Mouse (Mus musculus) MEL (cell line): ENCODE measurements around the gene E130114P18Rik. TPM values are rescaled to one million over a fixed set of nuclear protein-coding genes. Genes with fewer than 3 reads are reported as not detected.

ENCODE experiments used
- DNase-seq: peaks from one replicate; pipeline ENCODE4 v3.0.0; 2011; ENCODE audit warnings: low read depth, low spot score
- H3K27ac ChIP-seq: 2 replicates; pipeline ENCODE4 v1.5.1; 2012; ENCODE audit warnings: low read depth, mild to moderate bottlenecking, control low read depth, low read length, moderate library complexity; ENCODE audit not compliant: control insufficient read depth
- H3K27me3 ChIP-seq, 2 experiments: fragments of 150-350 bp in 1 of 2; sonication (generic) in 1 of 2; 2 replicates each; pipeline ENCODE4 v1.6.1; 2012; ENCODE audit warnings: low read length in 2 of 2, mild to moderate bottlenecking in 2 of 2, improper control_type of control experiment in 1 of 2, moderate library complexity in 1 of 2; ENCODE audit not compliant: insufficient read depth in 2 of 2, control insufficient read depth in 1 of 2
- H3K36me3 ChIP-seq, 2 experiments: 2 replicates each; pipeline ENCODE4 v1.6.1; 2012 to 2014; ENCODE audit warnings: low read length in 2 of 2, improper control_type of control experiment in 1 of 2, inconsistent platforms in 1 of 2, mild to moderate bottlenecking in 1 of 2; ENCODE audit not compliant: insufficient read depth in 2 of 2, control insufficient read depth in 1 of 2
- H3K4me1 ChIP-seq, 2 experiments: fragments of 150-350 bp in 1 of 2; sonication (generic) in 1 of 2; 2 replicates each; pipeline ENCODE4 v1.6.1; 2012; ENCODE audit warnings: low read length in 2 of 2, improper control_type of control experiment in 1 of 2, mild to moderate bottlenecking in 1 of 2; ENCODE audit not compliant: insufficient read depth in 2 of 2, control insufficient read depth in 1 of 2
- H3K4me3 ChIP-seq, 2 experiments: fragments of 150-350 bp in 1 of 2; sonication (generic) in 1 of 2; 2 replicates each; pipeline ENCODE4 v1.5.1; 2012; ENCODE audit warnings: low read depth in 2 of 2, low read length in 2 of 2, mild to moderate bottlenecking in 2 of 2, moderate library complexity in 2 of 2, control low read depth in 1 of 2, improper control_type of control experiment in 1 of 2; ENCODE audit not compliant: control insufficient read depth in 1 of 2, insufficient read depth in 1 of 2
- H3K79me2 ChIP-seq: 2 replicates; pipeline ENCODE4 v1.6.1; 2012; ENCODE audit warnings: mild to moderate bottlenecking, low read length, moderate library complexity; ENCODE audit not compliant: control insufficient read depth, poor library complexity, insufficient read depth
- H3K9ac ChIP-seq: 2 replicates; pipeline ENCODE4 v1.6.1; 2012; ENCODE audit warnings: low read depth, mild to moderate bottlenecking, control low read depth, low read length, moderate library complexity; ENCODE audit not compliant: control insufficient read depth, poor library complexity, severe bottlenecking
- H3K9me3 ChIP-seq: fragments of 150-350 bp; sonication (generic); replicated peaks from 2 replicates; pipeline ENCODE4 v1.6.1; 2012; ENCODE audit warnings: mild to moderate bottlenecking, low read length, improper control_type of control experiment, moderate library complexity; ENCODE audit not compliant: insufficient read depth
- BHLHE40 ChIP-seq: IDR thresholded peaks from 2 replicates; pipeline ENCODE4 v1.6.1; 2012; ENCODE audit warnings: low read depth, mild to moderate bottlenecking, inconsistent platforms, low read length, improper control_type of control experiment, borderline replicate concordance
- CHD1 ChIP-seq: IDR thresholded peaks from 2 replicates; pipeline ENCODE4 v1.6.1; 2012; ENCODE audit warnings: low read depth, mild to moderate bottlenecking, inconsistent platforms, low read length, improper control_type of control experiment
- CHD2 ChIP-seq: IDR thresholded peaks from 2 replicates; pipeline ENCODE4 v1.6.1; 2011; ENCODE audit warnings: low read length, improper control_type of control experiment
- CTCF ChIP-seq, 3 experiments: IDR thresholded peaks in 2 of 3; conservative IDR thresholded peaks in 1 of 3; 2 replicates each; pipeline ENCODE4 v1.5.1; 2011 to 2012; ENCODE audit warnings: low read length in 3 of 3, low read depth in 2 of 3, mild to moderate bottlenecking in 2 of 3, improper control_type of control experiment in 1 of 3, inconsistent platforms in 1 of 3, mixed read lengths in 1 of 3, moderate library complexity in 1 of 3; ENCODE audit not compliant: control insufficient read depth in 1 of 3, insufficient read depth in 1 of 3, poor library complexity in 1 of 3, severe bottlenecking in 1 of 3
- EP300 ChIP-seq, 2 experiments: IDR thresholded peaks; 2 replicates each; pipeline ENCODE4 v1.6.1; 2011; ENCODE audit warnings: improper control_type of control experiment in 2 of 2, low read length in 2 of 2, low read depth in 1 of 2, mild to moderate bottlenecking in 1 of 2
- ETS1 ChIP-seq: IDR thresholded peaks from 2 replicates; pipeline ENCODE4 v1.6.1; 2012; ENCODE audit warnings: low read depth, mild to moderate bottlenecking, inconsistent platforms, low read length, improper control_type of control experiment, moderate library complexity
- GABPA ChIP-seq: IDR thresholded peaks from 2 replicates; pipeline ENCODE4 v1.6.1; 2012; ENCODE audit warnings: low read depth, mild to moderate bottlenecking, inconsistent platforms, low read length, improper control_type of control experiment, moderate library complexity
- GATA1 ChIP-seq: IDR thresholded peaks from 2 replicates; pipeline ENCODE4 v1.6.1; 2011; ENCODE audit warnings: low read depth, low read length, improper control_type of control experiment
- HCFC1 ChIP-seq: IDR thresholded peaks from 2 replicates; pipeline ENCODE4 v1.6.1; 2012; ENCODE audit warnings: low read depth, mild to moderate bottlenecking, inconsistent platforms, low read length, improper control_type of control experiment, moderate library complexity
- JUND ChIP-seq: IDR thresholded peaks from 2 replicates; pipeline ENCODE4 v1.6.1; 2011; ENCODE audit warnings: low read depth, mild to moderate bottlenecking, improper control_type of control experiment, low read length
- KAT2A ChIP-seq: conservative IDR thresholded peaks from 2 replicates; pipeline ENCODE4 v1.6.1; 2012; ENCODE audit warnings: low read depth, low read length, improper control_type of control experiment, inconsistent platforms
- MEF2A ChIP-seq: IDR thresholded peaks from 2 replicates; pipeline ENCODE4 v1.6.1; 2014; ENCODE audit warnings: low read depth, mild to moderate bottlenecking, inconsistent platforms, low read length, improper control_type of control experiment; ENCODE audit not compliant: poor library complexity, insufficient replicate concordance, severe bottlenecking; ENCODE audit errors: extremely low read depth
- MXI1 ChIP-seq: IDR thresholded peaks from 2 replicates; pipeline ENCODE4 v1.6.1; 2011; ENCODE audit warnings: mild to moderate bottlenecking, low read depth, low read length, improper control_type of control experiment
- MYC ChIP-seq: IDR thresholded peaks from 2 replicates; pipeline ENCODE4 v1.6.1; 2011; ENCODE audit warnings: low read depth, mild to moderate bottlenecking, low read length, improper control_type of control experiment, moderate library complexity
- NRF1 ChIP-seq: IDR thresholded peaks from 2 replicates; pipeline ENCODE4 v1.6.1; 2014; ENCODE audit warnings: low read depth, mild to moderate bottlenecking, inconsistent platforms, low read length, improper control_type of control experiment, moderate library complexity; ENCODE audit not compliant: poor library complexity, insufficient read depth, severe bottlenecking
- POLR2AphosphoS2 ChIP-seq: IDR thresholded peaks from 2 replicates; pipeline ENCODE4 v1.6.1; 2011; ENCODE audit warnings: low read length, improper control_type of control experiment
- POLR2AphosphoS5 ChIP-seq: IDR thresholded peaks from 2 replicates; pipeline ENCODE4 v1.6.1; 2012; ENCODE audit warnings: low read depth, borderline replicate concordance, mild to moderate bottlenecking, inconsistent platforms, low read length, moderate library complexity, mixed read lengths
- RAD21 ChIP-seq: IDR thresholded peaks from 2 replicates; pipeline ENCODE4 v1.6.1; 2011; ENCODE audit warnings: mild to moderate bottlenecking, low read depth, low read length, improper control_type of control experiment
- RCOR1 ChIP-seq: IDR thresholded peaks from 2 replicates; pipeline ENCODE4 v1.6.1; 2012; ENCODE audit warnings: low read depth, mild to moderate bottlenecking, inconsistent platforms, low read length, improper control_type of control experiment
- SIN3A ChIP-seq: IDR thresholded peaks from 2 replicates; pipeline ENCODE4 v1.6.1; 2012; ENCODE audit warnings: low read length, improper control_type of control experiment, inconsistent platforms
- SMC3 ChIP-seq: IDR thresholded peaks from 2 replicates; pipeline ENCODE4 v1.6.1; 2011; ENCODE audit warnings: low read depth, low read length, improper control_type of control experiment
- TCF12 ChIP-seq: IDR thresholded peaks from 2 replicates; pipeline ENCODE4 v1.6.1; 2014; ENCODE audit warnings: low read depth, mild to moderate bottlenecking, inconsistent platforms, low read length, improper control_type of control experiment, moderate library complexity
- UBTF ChIP-seq: IDR thresholded peaks from 2 replicates; pipeline ENCODE4 v1.6.1; 2012; ENCODE audit warnings: low read depth, mild to moderate bottlenecking, inconsistent platforms, low read length, improper control_type of control experiment, moderate library complexity, borderline replicate concordance; ENCODE audit not compliant: insufficient read depth
- USF1 ChIP-seq: IDR thresholded peaks from 2 replicates; pipeline ENCODE4 v1.6.1; 2014; ENCODE audit warnings: low read depth, mild to moderate bottlenecking, inconsistent platforms, low read length, improper control_type of control experiment, moderate library complexity
- ZC3H11A ChIP-seq: IDR thresholded peaks from 2 replicates; pipeline ENCODE4 v1.6.1; 2012; ENCODE audit warnings: low read depth, mild to moderate bottlenecking, inconsistent platforms, low read length, improper control_type of control experiment
- ZMIZ1 ChIP-seq: IDR thresholded peaks from 2 replicates; pipeline ENCODE4 v1.6.1; 2012; ENCODE audit warnings: low read depth, mild to moderate bottlenecking, inconsistent platforms, low read length, improper control_type of control experiment, moderate library complexity
- ZNF384 ChIP-seq: IDR thresholded peaks from 2 replicates; pipeline ENCODE4 v1.6.1; 2012; ENCODE audit warnings: low read depth, mild to moderate bottlenecking, inconsistent platforms, low read length, improper control_type of control experiment
- polyA plus RNA-seq, 2 experiments: library from polyadenylated mRNA; stranded (reverse) in 1 of 2; unstranded in 1 of 2; fragments of >175 nt in 1 of 2; fragments of >200 nt in 1 of 2; gene quantifications; 2 replicates each; pipeline versions ENCODE4 v1.2.1 to v1.2.4; 2012; ENCODE audit warnings: low replicate concordance in 2 of 2, low read depth in 1 of 2; ENCODE audit not compliant: insufficient read length in 2 of 2, insufficient read depth in 1 of 2, missing spikeins in 1 of 2
- total RNA-seq: library from RNA; depleted of rRNA; stranded (reverse); fragments of 300-350 nt; gene quantifications from 2 replicates; pipeline ENCODE4 v1.2.3, GENCODE M21; 2012

E130114P18Rik gene
- total and polyA plus RNA-seq, 3 experiments = not detected

- Histone ChIP-seq H3K79me2 (no peaks in the 10 kb centered on the region), H3K27ac (no peak overlapping the region), H3K9ac (no peak overlapping the region), H3K27me3 (peaks cover 4 to 11% of the 10 kb centered on the region in 2 experiments), H3K9me3 (no peaks in the 10 kb centered on the region), H3K4me3 (no peak overlapping the region)
- no peak for DNase-seq
- TF ChIP-seq RAD21 = no peak
- no peak for TF ChIP-seq SMC3
- TF ChIP-seq CHD2 = no peak
- no peak for TF ChIP-seq EP300 (IDR thresholded peaks at IDR 0.05; ENCODE audit: low read depth in 1 of 2, low read length in 2 of 2)
- no peak for TF ChIP-seq POLR2AphosphoS2
- no peak for TF ChIP-seq TCF12
- TF ChIP-seq, all 39 proteins: peak for 0
- H3K4me1 ChIP-seq = no peaks in the 10 kb centered on the region
- H3K36me3 ChIP-seq = no peaks in the 10 kb centered on the region
These were observed 113.0 kb downstream of the E130114P18Rik start for GRCm38 (mm10) chr4:97664738-97665427.

GRCm38 (mm10) chr4:97663922-97664321 lies 114.0 kb downstream of the E130114P18Rik start:
- H3K4me3 ChIP-seq = no peak overlapping the region
- H3K9me3 ChIP-seq = no peaks in the 10 kb centered on the region

GRCm38 (mm10) chr4:97662841-97663240 lies 115.0 kb downstream of the E130114P18Rik start:
- no peak overlapping the region for H3K4me3 ChIP-seq
- H3K27me3 ChIP-seq = peaks cover 4 to 9% of the 10 kb centered on the region in 2 experiments; a peak in 3 of 4 replicates
- H3K9ac ChIP-seq = no peak overlapping the region
- no peaks in the 10 kb centered on the region for H3K79me2 ChIP-seq
- no peaks in the 10 kb centered on the region for H3K4me1 ChIP-seq
- TF ChIP-seq MEF2A = no peak
- no peak for TF ChIP-seq RCOR1
- no peak for TF ChIP-seq MXI1
- no peak for TF ChIP-seq USF1
- no peak for TF ChIP-seq KAT2A
- no peak for TF ChIP-seq CHD2
- TF ChIP-seq POLR2AphosphoS2 = no peak
- no peak for TF ChIP-seq GABPA
- no peak for TF ChIP-seq MYC
- no peak for DNase-seq
- no peak overlapping the region for H3K27ac ChIP-seq
- H3K36me3 ChIP-seq = no peaks in the 10 kb centered on the region
- H3K9me3 ChIP-seq = no peaks in the 10 kb centered on the region

More at GRCm38 (mm10) chr4:97663922-97664321, 114.0 kb downstream of the E130114P18Rik start:
- Histone ChIP-seq H3K27me3 (peaks cover 4 to 9% of the 10 kb centered on the region in 2 experiments; a peak in 3 of 4 replicates), H3K9ac (no peak overlapping the region), H3K4me1 (no peaks in the 10 kb centered on the region), H3K79me2 (no peaks in the 10 kb centered on the region)
- TF ChIP-seq GABPA = no peak
- no peak for TF ChIP-seq CTCF (IDR thresholded peaks at IDR 0.05 in 2 of 3, conservative IDR thresholded peaks at IDR 0.05 in 1 of 3; ENCODE audit: control insufficient read depth in 1 of 3, insufficient read depth in 1 of 3, low read depth in 2 of 3, low read length in 3 of 3, poor library complexity in 1 of 3, severe bottlenecking in 1 of 3)
- no peak for TF ChIP-seq POLR2AphosphoS5
- TF ChIP-seq SMC3 = no peak
- no peak for TF ChIP-seq ZC3H11A
- TF ChIP-seq UBTF = no peak
- TF ChIP-seq ZNF384 = no peak
- TF ChIP-seq POLR2AphosphoS2 = no peak
- TF ChIP-seq NRF1 = no peak
- no peak for TF ChIP-seq BHLHE40
- no peak for TF ChIP-seq CHD1
- no peak for TF ChIP-seq JUND
- TF ChIP-seq CHD2 = no peak
- TF ChIP-seq ZMIZ1 = no peak
- TF ChIP-seq GATA1 = no peak
- no peak for TF ChIP-seq HCFC1
- no peak for TF ChIP-seq RCOR1
- TF ChIP-seq SIN3A = no peak
- TF ChIP-seq ETS1 = no peak
- no peak for TF ChIP-seq RAD21
- TF ChIP-seq, all 39 proteins: peak for 0
- Histone ChIP-seq H3K36me3 (no peaks in the 10 kb centered on the region), H3K27ac (no peak overlapping the region)
- no peak for DNase-seq
